Mouse (Mus musculus): ENCODE results near the gene Efcab5. TPM values are rescaled to one million over a fixed set of nuclear protein-coding genes. Genes with fewer than 3 reads are reported as not detected.
"Not testable (repeated sequence)": the region's sequence is repeated elsewhere in the genome, so short reads cannot be mapped to it uniquely, and the experiment has no call there.

Gene Efcab5
- total and polyA plus RNA-seq, 2 experiments from 2014 or later, result 0.04 to 0.25 TPM

GRCm38 (mm10) chr11:77139976-77140375 lies 48.8 kb downstream of the Efcab5 start:
- ATAC-seq (ENCODE audit: insufficient read depth, low read depth), result no peak
- 87% methylated on average over 6 of the region's 6 CpGs for WGBS
- Histone ChIP-seq H3K4me2 (ENCODE audit: low read depth, low read length) (no peak overlapping the region), H3K4me3 (ENCODE audit: low read depth, low read length) (no peak overlapping the region), H3K4me1 (ENCODE audit: control insufficient read depth, insufficient read depth) (no peaks in the 10 kb centered on the region), H3K27me3 (ENCODE audit: control insufficient read depth, insufficient read depth, low read length) (no peaks in the 10 kb centered on the region), H3K9me3 (replicated peaks; ENCODE audit: control insufficient read depth, low read length) (no peaks in the 10 kb centered on the region), H3K27ac (ENCODE audit: low read depth) (no peak overlapping the region), H3K36me3 (replicated peaks; ENCODE audit: control insufficient read depth, insufficient read depth, low read length) (no peaks in the 10 kb centered on the region), H3K9ac (replicated peaks; ENCODE audit: low read depth, low read length) (no peak overlapping the region)
- no peak for DNase-seq (ENCODE audit: low spot score)
- TF ChIP-seq CTCF (IDR thresholded peaks at IDR 0.05; ENCODE audit: low read depth) (no peak), EP300 (IDR thresholded peaks at IDR 0.05; ENCODE audit: low read depth) (no peak)

- Histone ChIP-seq H3K9me3 (replicated peaks; ENCODE audit: control insufficient read depth, low read length) (0 out of 2 replicates have a peak, but pooled peaks cover 4% of the 10 kb centered on the region), H3K4me3 (ENCODE audit: low read depth, low read length) (no peak overlapping the region), H3K4me2 (ENCODE audit: low read depth, low read length) (no peak overlapping the region), H3K4me1 (ENCODE audit: control insufficient read depth, insufficient read depth) (no peaks in the 10 kb centered on the region), H3K27ac (ENCODE audit: low read depth) (no peak overlapping the region), H3K27me3 (ENCODE audit: control insufficient read depth, insufficient read depth, low read length) (no peaks in the 10 kb centered on the region), H3K36me3 (replicated peaks; ENCODE audit: control insufficient read depth, insufficient read depth, low read length) (no peaks in the 10 kb centered on the region), H3K9ac (replicated peaks; ENCODE audit: low read depth, low read length) (no peak overlapping the region)
- TF ChIP-seq EP300 (IDR thresholded peaks at IDR 0.05; ENCODE audit: low read depth) (no peak), CTCF (IDR thresholded peaks at IDR 0.05; ENCODE audit: low read depth) (no peak)
- ATAC-seq (ENCODE audit: insufficient read depth, low read depth) (no peak), DNase-seq (ENCODE audit: low spot score) (no peak)
- 93% methylated on average over 4 of the region's 4 CpGs for WGBS
Observed at GRCm38 (mm10) chr11:77133450-77133849, 55.3 kb downstream of the Efcab5 start.

- no peak for DNase-seq (ENCODE audit: low spot score)
- H3K27ac ChIP-seq (ENCODE audit: low read depth), result no peak overlapping the region
Observed at GRCm38 (mm10) chr11:77132580-77132979, 56.2 kb downstream of the Efcab5 start.

GRCm38 (mm10) chr11:77128562-77128961 lies 60.2 kb downstream of the Efcab5 start:
- H3K9ac ChIP-seq (replicated peaks; ENCODE audit: low read depth, low read length), result no peak overlapping the region
- TF ChIP-seq EP300 (IDR thresholded peaks at IDR 0.05; ENCODE audit: low read depth), result no peak
- no peak for TF ChIP-seq CTCF (IDR thresholded peaks at IDR 0.05; ENCODE audit: low read depth)
- H3K27me3 ChIP-seq (ENCODE audit: control insufficient read depth, insufficient read depth, low read length), result no peaks in the 10 kb centered on the region
- no peak overlapping the region for H3K4me2 ChIP-seq (ENCODE audit: low read depth, low read length)
- 0 out of 2 replicates have a peak, but pooled peaks cover under 1% of the 10 kb centered on the region for H3K9me3 ChIP-seq (replicated peaks; ENCODE audit: control insufficient read depth, low read length)
- H3K27ac ChIP-seq (ENCODE audit: low read depth), result no peak overlapping the region
- H3K36me3 ChIP-seq (replicated peaks; ENCODE audit: control insufficient read depth, insufficient read depth, low read length), result no peaks in the 10 kb centered on the region
- ATAC-seq (ENCODE audit: insufficient read depth, low read depth), result no peak
- no peaks in the 10 kb centered on the region for H3K4me1 ChIP-seq (ENCODE audit: control insufficient read depth, insufficient read depth)
- 88% methylated on average over 3 of the region's 3 CpGs for WGBS
- no peak overlapping the region for H3K4me3 ChIP-seq (ENCODE audit: low read depth, low read length)
- no peak for DNase-seq (ENCODE audit: low spot score)

More at GRCm38 (mm10) chr11:77132580-77132979, 56.2 kb downstream of the Efcab5 start:
- no peaks in the 10 kb centered on the region for H3K4me1 ChIP-seq (ENCODE audit: control insufficient read depth, insufficient read depth)
- H3K4me2 ChIP-seq (ENCODE audit: low read depth, low read length), result no peak overlapping the region
- WGBS, result 59% methylated on average over 3 of the region's 3 CpGs
- no peak for ATAC-seq (ENCODE audit: insufficient read depth, low read depth)
- no peaks in the 10 kb centered on the region for H3K27me3 ChIP-seq (ENCODE audit: control insufficient read depth, insufficient read depth, low read length)
- H3K36me3 ChIP-seq (replicated peaks; ENCODE audit: control insufficient read depth, insufficient read depth, low read length), result no peaks in the 10 kb centered on the region
- H3K9me3 ChIP-seq (replicated peaks; ENCODE audit: control insufficient read depth, low read length), result 0 out of 2 replicates have a peak, but pooled peaks cover 4% of the 10 kb centered on the region
- H3K4me3 ChIP-seq (ENCODE audit: low read depth, low read length), result no peak overlapping the region
- TF ChIP-seq CTCF (IDR thresholded peaks at IDR 0.05; ENCODE audit: low read depth) (no peak; the same call in 1 of the 2 replicates), EP300 (IDR thresholded peaks at IDR 0.05; ENCODE audit: low read depth) (no peak)
- no peak overlapping the region for H3K9ac ChIP-seq (replicated peaks; ENCODE audit: low read depth, low read length)

- Histone ChIP-seq H3K9me3 (replicated peaks; ENCODE audit: control insufficient read depth, low read length) (no peaks in the 10 kb centered on the region), H3K4me3 (ENCODE audit: low read depth, low read length) (no peak overlapping the region), H3K4me1 (ENCODE audit: control insufficient read depth, insufficient read depth) (no peaks in the 10 kb centered on the region), H3K4me2 (ENCODE audit: low read depth, low read length) (no peak overlapping the region), H3K27me3 (ENCODE audit: control insufficient read depth, insufficient read depth, low read length) (no peaks in the 10 kb centered on the region), H3K36me3 (replicated peaks; ENCODE audit: control insufficient read depth, insufficient read depth, low read length) (no peaks in the 10 kb centered on the region), H3K27ac (ENCODE audit: low read depth) (no peak overlapping the region), H3K9ac (replicated peaks; ENCODE audit: low read depth, low read length) (no peak overlapping the region)
- ATAC-seq (ENCODE audit: insufficient read depth, low read depth) (no peak), DNase-seq (ENCODE audit: low spot score) (no peak)
- TF ChIP-seq EP300 (IDR thresholded peaks at IDR 0.05; ENCODE audit: low read depth) (no peak), CTCF (IDR thresholded peaks at IDR 0.05; ENCODE audit: low read depth) (no peak)
- 78% methylated on average over 6 of the region's 6 CpGs for WGBS
Observed at GRCm38 (mm10) chr11:77111141-77111540, 77.6 kb downstream of the Efcab5 start.

DNA sequence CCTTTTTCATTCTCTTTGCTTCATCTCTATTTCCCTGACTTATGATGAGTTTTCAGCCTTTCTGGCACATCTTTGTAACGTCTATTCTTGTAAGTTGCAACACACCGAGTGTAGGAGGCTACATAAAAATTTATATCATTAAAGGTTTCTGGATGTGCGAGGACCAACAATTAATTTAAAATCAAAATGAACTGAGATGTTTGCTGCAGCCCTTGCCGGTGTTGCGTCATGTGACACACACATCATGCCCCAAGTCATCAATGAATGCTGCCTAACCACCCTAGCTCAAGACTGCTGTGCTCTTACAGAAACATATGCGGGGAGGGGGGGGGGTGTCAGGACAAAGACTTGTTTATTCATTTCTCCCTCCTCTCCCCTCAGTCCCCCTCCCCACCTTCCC lies 80.3 kb downstream of the Efcab5 start:
- H3K27me3 ChIP-seq (ENCODE audit: control insufficient read depth, insufficient read depth, low read length), result no peaks in the 10 kb centered on the region
- H3K4me3 ChIP-seq (ENCODE audit: low read depth, low read length), result no peak overlapping the region
- DNase-seq (ENCODE audit: low spot score) (no peak), ATAC-seq (ENCODE audit: insufficient read depth, low read depth) (no peak)
- no peaks in the 10 kb centered on the region for H3K36me3 ChIP-seq (replicated peaks; ENCODE audit: control insufficient read depth, insufficient read depth, low read length)
- no peaks in the 10 kb centered on the region for H3K4me1 ChIP-seq (ENCODE audit: control insufficient read depth, insufficient read depth)
- no peak overlapping the region for H3K9ac ChIP-seq (replicated peaks; ENCODE audit: low read depth, low read length)
- no peaks in the 10 kb centered on the region for H3K9me3 ChIP-seq (replicated peaks; ENCODE audit: control insufficient read depth, low read length)
- TF ChIP-seq EP300 (IDR thresholded peaks at IDR 0.05; ENCODE audit: low read depth) (no peak), CTCF (IDR thresholded peaks at IDR 0.05; ENCODE audit: low read depth) (no peak)
- no peak overlapping the region for H3K4me2 ChIP-seq (ENCODE audit: low read depth, low read length)
- H3K27ac ChIP-seq (ENCODE audit: low read depth), result no peak overlapping the region
- WGBS, result 85% methylated on average over 6 of the region's 6 CpGs

- not testable (repeated sequence) for H3K4me3 ChIP-seq (ENCODE audit: low read depth, low read length); ATAC-seq (ENCODE audit: insufficient read depth, low read depth); H3K9ac ChIP-seq (replicated peaks; ENCODE audit: low read depth, low read length); DNase-seq (ENCODE audit: low spot score); H3K27ac ChIP-seq (ENCODE audit: low read depth); H3K4me1 ChIP-seq (ENCODE audit: control insufficient read depth, insufficient read depth); H3K36me3 ChIP-seq (replicated peaks; ENCODE audit: control insufficient read depth, insufficient read depth, low read length); H3K27me3 ChIP-seq (ENCODE audit: control insufficient read depth, insufficient read depth, low read length); H3K4me2 ChIP-seq (ENCODE audit: low read depth, low read length); H3K9me3 ChIP-seq (replicated peaks; ENCODE audit: control insufficient read depth, low read length)
- 79% methylated on average over 12 of the region's 12 CpGs for WGBS
Observed at GRCm38 (mm10) chr11:77107872-77108271, 80.9 kb downstream of the Efcab5 start.

Measured in heart, postnatal 0 days (tissue).